Mouse (Mus musculus) ES-E14 (cell line): ENCODE measurements around the gene Gm6592.

Experiments
- CHD2 ChIP-seq: IDR thresholded peaks from 2 replicates; pipeline ENCODE4 v1.6.1; 2014; ENCODE audit warnings: mild to moderate bottlenecking, low read depth, low read length, inconsistent platforms
- HCFC1 ChIP-seq: IDR thresholded peaks from 2 replicates; pipeline ENCODE4 v1.6.1; 2012; ENCODE audit warnings: low read length, inconsistent platforms, borderline replicate concordance; ENCODE audit not compliant: insufficient read depth
- MAFK ChIP-seq: IDR thresholded peaks from 2 replicates; pipeline ENCODE4 v1.6.1; 2014; ENCODE audit warnings: mild to moderate bottlenecking, low read depth, low read length, inconsistent platforms; ENCODE audit not compliant: insufficient read depth
- ZC3H11A ChIP-seq: IDR thresholded peaks from 2 replicates; pipeline ENCODE4 v1.6.1; 2012; ENCODE audit warnings: low read depth, mild to moderate bottlenecking, inconsistent platforms, low read length, borderline replicate concordance

DNA sequence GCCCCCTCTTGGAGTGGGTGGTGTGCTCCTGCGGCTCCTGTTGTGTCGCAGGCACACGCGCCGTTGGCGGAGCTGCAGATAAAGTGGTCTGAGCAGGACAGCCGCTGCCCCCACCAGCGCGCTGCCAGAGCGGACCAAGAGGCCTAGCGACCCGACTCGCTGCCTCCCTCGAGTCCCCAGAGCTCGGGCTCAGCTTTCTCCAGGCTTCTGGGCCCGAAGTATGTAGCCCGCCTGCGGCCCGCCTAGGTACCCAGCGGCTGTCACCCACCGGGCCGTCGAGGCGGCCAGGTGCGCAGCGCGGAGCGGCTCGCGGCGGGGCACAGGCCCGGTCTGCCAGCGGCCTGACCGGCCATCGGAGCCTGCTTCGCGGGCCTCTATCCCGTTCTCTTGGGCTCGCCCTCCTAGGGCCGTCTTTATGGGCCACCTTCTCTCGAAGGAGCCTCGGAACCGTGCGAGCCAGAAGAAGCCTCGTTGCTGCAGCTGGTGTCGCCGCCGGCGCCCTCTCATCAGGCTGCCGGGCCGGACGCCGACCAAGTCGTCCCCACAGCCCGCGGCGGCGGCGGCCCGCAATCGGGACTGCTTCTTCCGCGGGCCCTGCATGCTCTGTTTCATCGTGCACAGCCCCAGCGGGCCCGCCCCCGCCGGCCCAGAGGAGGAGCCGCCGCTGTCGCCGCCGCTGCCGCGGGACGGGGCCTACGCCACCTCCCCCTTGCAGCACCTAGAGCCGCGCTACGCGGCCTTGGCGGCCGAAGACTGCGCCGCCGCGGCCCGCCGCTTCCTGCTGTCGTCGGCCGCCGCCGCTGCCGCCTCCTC is 48.8 kb downstream of the Gm6592 start, which contains the start of gene B630019K06Rik:
- TF ChIP-seq HCFC1 (no peak), CHD2 (no peak), MAFK (no peak), ZC3H11A (no peak)
